In genomic region chr10:81626101-81626993, GRCm38 (mm10) we compare ENCODE assay signal across 8 mouse cellular contexts. TPM values are rescaled to one million over a fixed set of nuclear protein-coding genes. Genes with fewer than 3 reads are reported as not detected.
DNase-seq lines count a peak whose midpoint lies in the region; ATAC-seq and TF ChIP-seq lines count a peak whose summit lies in the region.

No protein-coding gene starts in this region.

- H3K27me3 ChIP-seq in kidney, adult 2 months (replicated peaks; ENCODE audit: control insufficient read depth, insufficient read depth, low read length), result no peaks in the 10 kb centered on the region
- H3K27me3 ChIP-seq in MEL (ENCODE audit: control insufficient read depth in 1 of 2, insufficient read depth in 2 of 2, low read length in 2 of 2), result no peaks in the 10 kb centered on the region
- H3K27me3 ChIP-seq in forebrain, embryonic 14.5 days (replicated peaks; ENCODE audit: control insufficient read depth, insufficient read depth, low read length), result no peaks in the 10 kb centered on the region
- no peaks in the 10 kb centered on the region for H3K27me3 ChIP-seq in liver, embryonic 14.5 days (ENCODE audit: control insufficient read depth, insufficient read depth, low read length)

- peaks cover 4% of the 10 kb centered on the region; the same call in 1 of the 2 replicates for H3K79me2 ChIP-seq in MEL (ENCODE audit: control insufficient read depth, insufficient read depth, low read length, poor library complexity)

- WGBS in kidney, adult 2 months, result 82% methylated on average over 22 of the region's 22 CpGs
- 92% methylated on average over 22 of the region's 22 CpGs for WGBS in forebrain, embryonic 14.5 days
- WGBS in liver, embryonic 14.5 days (ENCODE audit: insufficient replicate concordance), result 74% methylated on average over 22 of the region's 22 CpGs

- no peak for TF ChIP-seq POLR2A in kidney, adult 2 months (IDR thresholded peaks at IDR 0.05; ENCODE audit: low read depth, low read length)
- TF ChIP-seq POLR2A in MEL (IDR thresholded peaks at IDR 0.05; ENCODE audit: control insufficient read depth in 1 of 2, insufficient read depth in 1 of 2, low read depth in 1 of 2, low read length in 2 of 2, poor library complexity in 1 of 2), result no peak

- no peaks in the 10 kb centered on the region for H3K4me1 ChIP-seq in kidney, adult 2 months (ENCODE audit: control insufficient read depth, insufficient read depth, low read length)
- peaks cover 2 to 19% of the 10 kb centered on the region in 2 experiments; a peak in 3 of 4 replicates for H3K4me1 ChIP-seq in MEL (ENCODE audit: control insufficient read depth in 1 of 2, insufficient read depth in 2 of 2, low read length in 2 of 2)
- peaks cover 10% of the 10 kb centered on the region for H3K4me1 ChIP-seq in forebrain, embryonic 14.5 days (ENCODE audit: control insufficient read depth, insufficient read depth, low read length)
- H3K4me1 ChIP-seq in liver, embryonic 14.5 days (replicated peaks; ENCODE audit: control insufficient read depth in 2 of 2, insufficient read depth in 2 of 2, low read length in 1 of 2), result peaks cover 10 to 18% of the 10 kb centered on the region in 2 experiments

- H3K9ac ChIP-seq in MEL (ENCODE audit: control insufficient read depth, low read depth, low read length, poor library complexity, severe bottlenecking), result peak overlapping the region; percentile 93
- H3K9ac ChIP-seq in forebrain, embryonic 14.5 days (ENCODE audit: low read length), result peak overlapping the region; percentile 87
- peak overlapping the region; percentile 89 for H3K9ac ChIP-seq in liver, embryonic 14.5 days (replicated peaks)

- DNase-seq in kidney, adult 2 months, result no peak
- no peak for DNase-seq in kidney, postnatal 36 days
- DNase-seq in MEL (ENCODE audit: low read depth, low spot score), result no peak
- no peak for DNase-seq in forebrain, embryonic 14.5 days (ENCODE audit: low spot score)
- no peak for DNase-seq in liver, embryonic 14.5 days (ENCODE audit: low read depth in 3 of 3, low spot score in 3 of 3)
- no peak for DNase-seq in ovary, postnatal 14 days (ENCODE audit: low spot score)
- DNase-seq in layer of hippocampus, adult 11-12 months (ENCODE audit: low spot score), result no peak
- no peak for DNase-seq in kidney, postnatal 10 days

- no peak for TF ChIP-seq CTCF in kidney, adult 2 months (conservative IDR thresholded peaks at IDR 0.05; ENCODE audit: insufficient read depth, insufficient read length, low read depth, low read length)
- no peak for TF ChIP-seq CTCF in MEL (IDR thresholded peaks at IDR 0.05 in 2 of 3, conservative IDR thresholded peaks at IDR 0.05 in 1 of 3; ENCODE audit: control insufficient read depth in 1 of 3, insufficient read depth in 1 of 3, low read depth in 2 of 3, low read length in 3 of 3, poor library complexity in 1 of 3, severe bottlenecking in 1 of 3)
- no peak for TF ChIP-seq CTCF in liver, embryonic 14.5 days (IDR thresholded peaks at IDR 0.05; ENCODE audit: low read depth)

- peak overlapping the region; percentile 84 for H3K4me2 ChIP-seq in forebrain, embryonic 14.5 days (ENCODE audit: low read length)
- H3K4me2 ChIP-seq in liver, embryonic 14.5 days (ENCODE audit: low read depth), result peak overlapping the region; percentile 93

- no peaks in the 10 kb centered on the region for H3K9me3 ChIP-seq in MEL (replicated peaks; ENCODE audit: insufficient read depth, low read length)
- no peaks in the 10 kb centered on the region for H3K9me3 ChIP-seq in forebrain, embryonic 14.5 days (replicated peaks; ENCODE audit: control insufficient read depth, low read length)
- no peaks in the 10 kb centered on the region for H3K9me3 ChIP-seq in liver, embryonic 14.5 days (ENCODE audit: control insufficient read depth, low read length)

- TF ChIP-seq EP300 in MEL (IDR thresholded peaks at IDR 0.05; ENCODE audit: low read depth in 1 of 2, low read length in 2 of 2), result no peak
- no peak for TF ChIP-seq EP300 in liver, embryonic 14.5 days (IDR thresholded peaks at IDR 0.05; ENCODE audit: low read depth)

- no peak overlapping the region for H3K27ac ChIP-seq in kidney, adult 2 months (ENCODE audit: insufficient read depth, low read depth, low read length)
- H3K27ac ChIP-seq in MEL (ENCODE audit: control insufficient read depth, low read depth, low read length), result no peak overlapping the region; the same call in 1 of the 2 replicates
- peak overlapping the region; percentile 80; the same call in 1 of the 2 replicates for H3K27ac ChIP-seq in forebrain, embryonic 14.5 days (ENCODE audit: low read depth, low read length)
- peak overlapping the region; percentile 88 for H3K27ac ChIP-seq in liver, embryonic 14.5 days

- H3K36me3 ChIP-seq in kidney, adult 2 months (ENCODE audit: control insufficient read depth, insufficient read depth, low read length), result no peaks in the 10 kb centered on the region
- no peaks in the 10 kb centered on the region; a peak in 1 of 4 replicates for H3K36me3 ChIP-seq in MEL (ENCODE audit: control insufficient read depth in 1 of 2, insufficient read depth in 2 of 2, low read length in 2 of 2)
- peaks cover 37% of the 10 kb centered on the region for H3K36me3 ChIP-seq in forebrain, embryonic 14.5 days (ENCODE audit: control insufficient read depth, insufficient read depth, low read length)
- H3K36me3 ChIP-seq in liver, embryonic 14.5 days (replicated peaks; ENCODE audit: control insufficient read depth, insufficient read depth, low read depth), result no peaks in the 10 kb centered on the region

- H3K4me3 ChIP-seq in kidney, adult 2 months (ENCODE audit: insufficient read depth, low read depth, low read length), result peak overlapping the region; percentile 70
- peak overlapping the region; percentile 64 to 90 for H3K4me3 ChIP-seq in MEL (ENCODE audit: control insufficient read depth in 1 of 2, insufficient read depth in 1 of 2, low read depth in 2 of 2, low read length in 2 of 2)
- peak overlapping the region; percentile 78 for H3K4me3 ChIP-seq in forebrain, embryonic 14.5 days (ENCODE audit: low read depth, low read length)
- peak overlapping the region; percentile 70 to 90 for H3K4me3 ChIP-seq in liver, embryonic 14.5 days (ENCODE audit: insufficient read depth in 1 of 2, low read depth in 2 of 2, low read length in 2 of 2)

- TF ChIP-seq RAD21 in MEL (IDR thresholded peaks at IDR 0.05; ENCODE audit: low read depth, low read length), result no peak

- peak; percentile 1; the same call in 1 of the 2 replicates for ATAC-seq in forebrain, embryonic 14.5 days
- ATAC-seq in liver, embryonic 14.5 days (ENCODE audit: insufficient read depth), result peak; percentile 1; the same call in 1 of the 2 replicates

TF ChIP-seq in MEL, 35 proteins besides CTCF, POLR2A, EP300 and RAD21:
- TF ChIP-seq USF1 (IDR thresholded peaks at IDR 0.05; ENCODE audit: low read depth, low read length) (peak; percentile 72), TBP (IDR thresholded peaks at IDR 0.05; ENCODE audit: low read depth, low read length) (no peak)
TF ChIP-seq in MEL: peak in this region for 1.

RNA-seq across cellular contexts. Expression of gene Sirt6, which starts 1.2 kb away (rescaled TPM):
- 16.3 and 19.7 TPM in 2 replicates for polyA plus RNA-seq in kidney, adult 2 months (2012; rRNA removed)
- total RNA-seq in MEL (2012; rRNA removed), result 8.2 and 10.5 TPM in 2 replicates
- 10 to 100 TPM in 1 of 2 experiments, not detected in 1; 38.2 TPM for polyA plus RNA-seq in MEL (2012; ENCODE audit: insufficient read depth in 1 of 2, insufficient read length in 2 of 2, low read depth in 1 of 2, low replicate concordance in 2 of 2, missing spikeins in 1 of 2)
- 46.0 and 47.4 TPM in 2 replicates for polyA plus RNA-seq in forebrain, embryonic 14.5 days (2014; fragmentation: Nextera tagmentation; extraction: Ambion mirVana)
- 8.1 and 9.0 TPM in 2 replicates for polyA plus RNA-seq in liver, embryonic 14.5 days (2012; rRNA removed)
- 5.3 and 5.9 TPM in 2 replicates for polyA plus RNA-seq in liver, embryonic 14.5 days (2014; fragmentation: Nextera tagmentation; extraction: Ambion mirVana)

RNA-seq across cellular contexts. Expression of gene Ankrd24, which starts 2.0 kb away (rescaled TPM):
- polyA plus RNA-seq in kidney, adult 2 months (2012; rRNA removed), result 67.1 and 81.0 TPM in 2 replicates
- total RNA-seq in MEL (2012; rRNA removed), result 3.2 and 4.5 TPM in 2 replicates
- polyA plus RNA-seq in MEL (2012; ENCODE audit: insufficient read depth in 1 of 2, insufficient read length in 2 of 2, low read depth in 1 of 2, low replicate concordance in 2 of 2, missing spikeins in 1 of 2), result 10 to 100 TPM in 1 of 2 experiments, not detected in 1; 14.6 TPM
- 5.2 and 6.3 TPM in 2 replicates for polyA plus RNA-seq in forebrain, embryonic 14.5 days (2014; fragmentation: Nextera tagmentation; extraction: Ambion mirVana)
- polyA plus RNA-seq in liver, embryonic 14.5 days (2012; rRNA removed), result 5.6 and 6.1 TPM in 2 replicates
- polyA plus RNA-seq in liver, embryonic 14.5 days (2014; fragmentation: Nextera tagmentation; extraction: Ambion mirVana), result 0.75 and 1.5 TPM in 2 replicates

RNA-seq across cellular contexts. Expression of gene BC025920, which starts 20.3 kb away (rescaled TPM):
- polyA plus RNA-seq in kidney, adult 2 months (2012; rRNA removed), result 1.0 and 1.1 TPM in 2 replicates
- total RNA-seq in MEL (2012; rRNA removed), result 0.98 and 1.1 TPM in 2 replicates
- polyA plus RNA-seq in MEL (2012; ENCODE audit: insufficient read depth in 1 of 2, insufficient read length in 2 of 2, low read depth in 1 of 2, low replicate concordance in 2 of 2, missing spikeins in 1 of 2), result 1 to 10 TPM in 1 of 2 experiments, not detected in 1; 1.7 TPM
- polyA plus RNA-seq in forebrain, embryonic 14.5 days (2014; fragmentation: Nextera tagmentation; extraction: Ambion mirVana), result 0.81 and 1.0 TPM in 2 replicates
- polyA plus RNA-seq in liver, embryonic 14.5 days (2012; rRNA removed), result 2.3 and 2.4 TPM in 2 replicates
- 0.11 and 0.34 TPM in 2 replicates for polyA plus RNA-seq in liver, embryonic 14.5 days (2014; fragmentation: Nextera tagmentation; extraction: Ambion mirVana)

RNA-seq across cellular contexts. Expression of gene Gm10778, which starts 22.5 kb away (rescaled TPM):
- 0.45 and 0.56 TPM in 2 replicates for polyA plus RNA-seq in kidney, adult 2 months (2012; rRNA removed)
- 3.5 and 3.9 TPM in 2 replicates for total RNA-seq in MEL (2012; rRNA removed)
- polyA plus RNA-seq in MEL (2012; ENCODE audit: insufficient read depth in 1 of 2, insufficient read length in 2 of 2, low read depth in 1 of 2, low replicate concordance in 2 of 2, missing spikeins in 1 of 2), result 1 to 10 TPM in 1 of 2 experiments, not detected in 1; 2.0 TPM
- 5.1 and 7.1 TPM in 2 replicates for polyA plus RNA-seq in forebrain, embryonic 14.5 days (2014; fragmentation: Nextera tagmentation; extraction: Ambion mirVana)
- 0.31 and 0.97 TPM in 2 replicates for polyA plus RNA-seq in liver, embryonic 14.5 days (2012; rRNA removed)
- polyA plus RNA-seq in liver, embryonic 14.5 days (2014; fragmentation: Nextera tagmentation; extraction: Ambion mirVana), result 0.67 and 1.5 TPM in 2 replicates

RNA-seq across cellular contexts. Expression of gene Tle6, which starts 25.5 kb away (rescaled TPM):
- 3.9 and 4.3 TPM in 2 replicates for polyA plus RNA-seq in kidney, adult 2 months (2012; rRNA removed)
- total RNA-seq in MEL (2012; rRNA removed), result 16.9 and 17.3 TPM in 2 replicates
- polyA plus RNA-seq in MEL (2012; ENCODE audit: insufficient read depth in 1 of 2, insufficient read length in 2 of 2, low read depth in 1 of 2, low replicate concordance in 2 of 2, missing spikeins in 1 of 2), result 10 to 100 TPM in 1 of 2 experiments, not detected in 1; 31.9 TPM
- 2.4 and 2.5 TPM in 2 replicates for polyA plus RNA-seq in forebrain, embryonic 14.5 days (2014; fragmentation: Nextera tagmentation; extraction: Ambion mirVana)
- 4.5 and 4.8 TPM in 2 replicates for polyA plus RNA-seq in liver, embryonic 14.5 days (2012; rRNA removed)
- 5.6 and 5.8 TPM in 2 replicates for polyA plus RNA-seq in liver, embryonic 14.5 days (2014; fragmentation: Nextera tagmentation; extraction: Ambion mirVana)

Comparison
In these comparisons a context has a peak if more than half of its experiments do, and no peak if none do; other contexts are left out.
1. H3K27ac ChIP-seq: peak in forebrain, embryonic 14.5 days (single experiment) and liver, embryonic 14.5 days (single experiment); none in kidney, adult 2 months (single experiment) and MEL (single experiment).
2. Peak in every context shown above with its lines, with median percentiles within 50 percentile points of each other: H3K4me3 ChIP-seq and H3K9ac ChIP-seq.